Mouse (Mus musculus): ENCODE measurements at regions not wholly inside any gene's neighbourhood (a gene's known extent, or its start where the extent isn't known, plus 50 kb on each side); places are given as distances from the start of the nearest gene placed in this dataset.

GRCm38 (mm10) chr5:74825517-74826254 lies 123.0 kb upstream of the Lnx1 start:
- H3K4me3 ChIP-seq = no peak overlapping the region
- H3K9ac ChIP-seq = no peak overlapping the region
- no peak overlapping the region for H3K27ac ChIP-seq
- H3K9me3 ChIP-seq = no peaks in the 10 kb centered on the region
- WGBS = 31% methylated on average over 5 of the region's 5 CpGs
- H3K4me1 ChIP-seq = no peaks in the 10 kb centered on the region
- no peak overlapping the region for H3K4me2 ChIP-seq (replicated peaks)
- H3K36me3 ChIP-seq = no peaks in the 10 kb centered on the region
- no peaks in the 10 kb centered on the region for H3K27me3 ChIP-seq
- no peak for ATAC-seq (ENCODE audit: insufficient number of reproducible peaks, insufficient read depth, low FRiP score, low TSS enrichment)

- H3K36me3 ChIP-seq = no peaks in the 10 kb centered on the region
- no peak for ATAC-seq (ENCODE audit: insufficient number of reproducible peaks, insufficient read depth, low FRiP score, low TSS enrichment)
- no peak overlapping the region for H3K4me2 ChIP-seq (replicated peaks)
- 88% methylated on average over 7 of the region's 7 CpGs for WGBS
- H3K4me1 ChIP-seq = no peaks in the 10 kb centered on the region
- no peak overlapping the region for H3K27ac ChIP-seq
- no peaks in the 10 kb centered on the region for H3K9me3 ChIP-seq
- no peak overlapping the region for H3K4me3 ChIP-seq
- no peak overlapping the region for H3K9ac ChIP-seq
- no peaks in the 10 kb centered on the region for H3K27me3 ChIP-seq
Measured at GRCm38 (mm10) chr5:74823719-74824118, 121.0 kb upstream of the Lnx1 start.

GRCm38 (mm10) chr5:74821969-74822368 lies 119.3 kb upstream of the Lnx1 start:
- Histone ChIP-seq H3K4me1 (no peaks in the 10 kb centered on the region), H3K27ac (no peak overlapping the region), H3K36me3 (no peaks in the 10 kb centered on the region), H3K9me3 (no peaks in the 10 kb centered on the region), H3K27me3 (no peaks in the 10 kb centered on the region), H3K9ac (no peak overlapping the region), H3K4me2 (replicated peaks) (no peak overlapping the region), H3K4me3 (no peak overlapping the region)
- 25% methylated on average over 4 of the region's 4 CpGs for WGBS
- ATAC-seq (ENCODE audit: insufficient number of reproducible peaks, insufficient read depth, low FRiP score, low TSS enrichment) = no peak

GRCm38 (mm10) chr5:74816523-74816922 lies 113.8 kb upstream of the Lnx1 start:
- Histone ChIP-seq H3K36me3 (no peaks in the 10 kb centered on the region), H3K9ac (no peak overlapping the region), H3K27me3 (no peaks in the 10 kb centered on the region), H3K4me3 (no peak overlapping the region), H3K4me2 (replicated peaks) (no peak overlapping the region), H3K27ac (no peak overlapping the region), H3K9me3 (no peaks in the 10 kb centered on the region), H3K4me1 (no peaks in the 10 kb centered on the region)
- no peak for ATAC-seq (ENCODE audit: insufficient number of reproducible peaks, insufficient read depth, low FRiP score, low TSS enrichment)
- whole genome bisulfite sequencing = 51% methylated on average over 5 of the region's 5 CpGs

GRCm38 (mm10) chr5:74813396-74813795 lies 110.7 kb upstream of the Lnx1 start:
- ATAC-seq (ENCODE audit: insufficient number of reproducible peaks, insufficient read depth, low FRiP score, low TSS enrichment) = no peak
- no peaks in the 10 kb centered on the region for H3K27me3 ChIP-seq
- no peak overlapping the region for H3K9ac ChIP-seq
- H3K36me3 ChIP-seq = no peaks in the 10 kb centered on the region
- H3K9me3 ChIP-seq = no peaks in the 10 kb centered on the region
- 28% methylated on average over 3 of the region's 3 CpGs for WGBS
- H3K4me2 ChIP-seq (replicated peaks) = no peak overlapping the region
- no peaks in the 10 kb centered on the region for H3K4me1 ChIP-seq
- no peak overlapping the region for H3K27ac ChIP-seq
- no peak overlapping the region for H3K4me3 ChIP-seq

GRCm38 (mm10) chr5:74811046-74811445 lies 108.3 kb upstream of the Lnx1 start:
- Histone ChIP-seq H3K36me3 (no peaks in the 10 kb centered on the region), H3K4me3 (no peak overlapping the region), H3K4me2 (replicated peaks) (no peak overlapping the region), H3K4me1 (no peaks in the 10 kb centered on the region), H3K9ac (no peak overlapping the region), H3K9me3 (no peaks in the 10 kb centered on the region), H3K27ac (no peak overlapping the region), H3K27me3 (no peaks in the 10 kb centered on the region)
- ATAC-seq (ENCODE audit: insufficient number of reproducible peaks, insufficient read depth, low FRiP score, low TSS enrichment) = no peak
- WGBS = 74% methylated on average over 7 of the region's 7 CpGs

GRCm38 (mm10) chr5:74807581-74808221 lies 105.0 kb upstream of the Lnx1 start:
- H3K27ac ChIP-seq = no peak overlapping the region
- H3K36me3 ChIP-seq = no peaks in the 10 kb centered on the region
- WGBS = 78% methylated on average over 5 of the region's 5 CpGs
- no peak overlapping the region for H3K9ac ChIP-seq
- H3K4me3 ChIP-seq = no peak overlapping the region
- no peak overlapping the region for H3K4me2 ChIP-seq (replicated peaks)
- ATAC-seq (ENCODE audit: insufficient number of reproducible peaks, insufficient read depth, low FRiP score, low TSS enrichment) = no peak
- 0 out of 2 replicates have a peak, but pooled peaks cover 4% of the 10 kb centered on the region for H3K4me1 ChIP-seq
- H3K27me3 ChIP-seq = no peaks in the 10 kb centered on the region
- no peaks in the 10 kb centered on the region for H3K9me3 ChIP-seq

- no peak for ATAC-seq (ENCODE audit: insufficient number of reproducible peaks, insufficient read depth, low FRiP score, low TSS enrichment)
- Histone ChIP-seq H3K36me3 (no peaks in the 10 kb centered on the region), H3K9me3 (no peaks in the 10 kb centered on the region), H3K9ac (no peak overlapping the region), H3K27ac (no peak overlapping the region), H3K27me3 (no peaks in the 10 kb centered on the region), H3K4me1 (0 out of 2 replicates have a peak, but pooled peaks cover 4% of the 10 kb centered on the region), H3K4me2 (replicated peaks) (no peak overlapping the region), H3K4me3 (no peak overlapping the region)
- WGBS = 77% methylated on average over 9 of the region's 10 CpGs
Measured at GRCm38 (mm10) chr5:74801946-74802345, 99.2 kb upstream of the Lnx1 start.

GRCm38 (mm10) chr5:74800351-74800750 lies 97.6 kb upstream of the Lnx1 start:
- 60% methylated on average over 9 of the region's 9 CpGs for WGBS
- H3K4me2 ChIP-seq (replicated peaks) = no peak overlapping the region
- no peak overlapping the region for H3K27ac ChIP-seq
- H3K4me3 ChIP-seq = no peak overlapping the region
- no peaks in the 10 kb centered on the region for H3K27me3 ChIP-seq
- H3K4me1 ChIP-seq = 0 out of 2 replicates have a peak, but pooled peaks cover 5% of the 10 kb centered on the region
- H3K9me3 ChIP-seq = no peaks in the 10 kb centered on the region
- H3K36me3 ChIP-seq = no peaks in the 10 kb centered on the region
- no peak for ATAC-seq (ENCODE audit: insufficient number of reproducible peaks, insufficient read depth, low FRiP score, low TSS enrichment)
- H3K9ac ChIP-seq = no peak overlapping the region

GRCm38 (mm10) chr5:74796421-74797067 lies 93.8 kb upstream of the Lnx1 start:
- H3K36me3 ChIP-seq = no peaks in the 10 kb centered on the region
- 42% methylated on average over 8 of the region's 8 CpGs for WGBS
- H3K4me2 ChIP-seq (replicated peaks) = no peak overlapping the region
- no peaks in the 10 kb centered on the region for H3K9me3 ChIP-seq
- H3K4me3 ChIP-seq = no peak overlapping the region
- H3K27me3 ChIP-seq = no peaks in the 10 kb centered on the region
- H3K27ac ChIP-seq = no peak overlapping the region
- peaks cover 16% of the 10 kb centered on the region for H3K4me1 ChIP-seq
- H3K9ac ChIP-seq = no peak overlapping the region
- ATAC-seq (ENCODE audit: insufficient number of reproducible peaks, insufficient read depth, low FRiP score, low TSS enrichment) = no peak

GRCm38 (mm10) chr5:74794726-74795125 lies 92.0 kb upstream of the Lnx1 start:
- Histone ChIP-seq H3K36me3 (no peaks in the 10 kb centered on the region), H3K9me3 (no peaks in the 10 kb centered on the region), H3K9ac (no peak overlapping the region), H3K27me3 (no peaks in the 10 kb centered on the region), H3K4me3 (no peak overlapping the region), H3K4me2 (replicated peaks) (no peak overlapping the region), H3K4me1 (peaks cover 16% of the 10 kb centered on the region), H3K27ac (no peak overlapping the region)
- WGBS = 90% methylated on average over 4 of the region's 4 CpGs
- ATAC-seq (ENCODE audit: insufficient number of reproducible peaks, insufficient read depth, low FRiP score, low TSS enrichment) = no peak

GRCm38 (mm10) chr5:74793431-74793830 lies 90.7 kb upstream of the Lnx1 start:
- Histone ChIP-seq H3K9ac (no peak overlapping the region), H3K27ac (0 out of 2 replicates have a peak overlapping the region, but pooled peaks have one; percentile 31), H3K27me3 (no peaks in the 10 kb centered on the region), H3K9me3 (no peaks in the 10 kb centered on the region), H3K4me1 (peaks cover 16% of the 10 kb centered on the region), H3K4me3 (no peak overlapping the region), H3K4me2 (replicated peaks) (no peak overlapping the region), H3K36me3 (no peaks in the 10 kb centered on the region)
- no peak for ATAC-seq (ENCODE audit: insufficient number of reproducible peaks, insufficient read depth, low FRiP score, low TSS enrichment)
- 31% methylated on average over 4 of the region's 4 CpGs for WGBS

All from embryonic facial prominence, embryonic 12.5 days (tissue).